Mouse (Mus musculus): ENCODE measurements at regions not wholly inside any gene's neighbourhood (a gene's known extent, or its start where the extent isn't known, plus 50 kb on each side); places are given as distances from the start of the nearest gene placed in this dataset.

GRCm38 (mm10) chr10:123997260-123997659, 733.5 kb downstream of the Fam19a2 start:
- DNase-seq, result no peak

GRCm38 (mm10) chr10:123998959-123999358, 735.2 kb downstream of the Fam19a2 start:
- DNase-seq, result no peak

GRCm38 (mm10) chr10:124045031-124045430, 781.2 kb downstream of the Fam19a2 start:
- no peak for DNase-seq

- DNase-seq, result no peak
Observed at GRCm38 (mm10) chr10:124045791-124046190, 782.0 kb downstream of the Fam19a2 start.

GRCm38 (mm10) chr10:124082756-124083155, 819.0 kb downstream of the Fam19a2 start:
- no peak for DNase-seq

- DNase-seq, result no peak
Observed at GRCm38 (mm10) chr10:124090547-124090946, 826.8 kb downstream of the Fam19a2 start.

GRCm38 (mm10) chr10:124091364-124091763, 827.6 kb downstream of the Fam19a2 start:
- no peak for DNase-seq

- no peak for DNase-seq
Observed at GRCm38 (mm10) chr10:124119585-124119984, 855.8 kb downstream of the Fam19a2 start.

GRCm38 (mm10) chr10:124138456-124138855, 874.7 kb downstream of the Fam19a2 start:
- no peak for DNase-seq

- no peak for DNase-seq
Observed at GRCm38 (mm10) chr10:124142336-124142735, 878.5 kb downstream of the Fam19a2 start.

- no peak for DNase-seq
Observed at GRCm38 (mm10) chr10:124146751-124147469, 883.1 kb downstream of the Fam19a2 start.

GRCm38 (mm10) chr10:124163441-124163840, 899.6 kb downstream of the Fam19a2 start:
- no peak for DNase-seq

GRCm38 (mm10) chr10:124175598-124175997, 911.8 kb downstream of the Fam19a2 start:
- DNase-seq, result no peak

- DNase-seq, result no peak
Observed at GRCm38 (mm10) chr10:124208317-124208716, 944.5 kb downstream of the Fam19a2 start.

- DNase-seq, result no peak
Observed at GRCm38 (mm10) chr10:124219461-124219860, 955.7 kb downstream of the Fam19a2 start.

- DNase-seq, result no peak
Observed at GRCm38 (mm10) chr10:124222068-124222467, 958.3 kb downstream of the Fam19a2 start.

GRCm38 (mm10) chr10:124227061-124227460, 963.3 kb downstream of the Fam19a2 start:
- DNase-seq, result no peak

GRCm38 (mm10) chr10:124249358-124249757, 985.6 kb downstream of the Fam19a2 start:
- DNase-seq, result no peak

- DNase-seq, result no peak
Observed at GRCm38 (mm10) chr10:124250004-124250403, 986.2 kb downstream of the Fam19a2 start.

GRCm38 (mm10) chr10:124288301-124288995, 1024.7 kb downstream of the Fam19a2 start:
- peak in 1 of 2 experiments; percentile 8 for DNase-seq

GRCm38 (mm10) chr10:124297198-124297677, 1033.4 kb downstream of the Fam19a2 start:
- DNase-seq, result no peak

- no peak for DNase-seq
Observed at GRCm38 (mm10) chr10:124304683-124305082, 1040.9 kb downstream of the Fam19a2 start.

GRCm38 (mm10) chr10:124305644-124306043, 1041.8 kb downstream of the Fam19a2 start:
- DNase-seq, result peak; percentile 53 to 54

- no peak for DNase-seq
Observed at GRCm38 (mm10) chr10:124318761-124319160, 1055.0 kb downstream of the Fam19a2 start.

Data from kidney, postnatal 36 days (tissue).